Mouse (Mus musculus): ENCODE results near the gene Pla2g6.

Gene Pla2g6

GRCm38 (mm10) chr15:79348651-79349050, 20.5 kb upstream of the Pla2g6 start:
- DNase-seq, result no peak

DNA sequence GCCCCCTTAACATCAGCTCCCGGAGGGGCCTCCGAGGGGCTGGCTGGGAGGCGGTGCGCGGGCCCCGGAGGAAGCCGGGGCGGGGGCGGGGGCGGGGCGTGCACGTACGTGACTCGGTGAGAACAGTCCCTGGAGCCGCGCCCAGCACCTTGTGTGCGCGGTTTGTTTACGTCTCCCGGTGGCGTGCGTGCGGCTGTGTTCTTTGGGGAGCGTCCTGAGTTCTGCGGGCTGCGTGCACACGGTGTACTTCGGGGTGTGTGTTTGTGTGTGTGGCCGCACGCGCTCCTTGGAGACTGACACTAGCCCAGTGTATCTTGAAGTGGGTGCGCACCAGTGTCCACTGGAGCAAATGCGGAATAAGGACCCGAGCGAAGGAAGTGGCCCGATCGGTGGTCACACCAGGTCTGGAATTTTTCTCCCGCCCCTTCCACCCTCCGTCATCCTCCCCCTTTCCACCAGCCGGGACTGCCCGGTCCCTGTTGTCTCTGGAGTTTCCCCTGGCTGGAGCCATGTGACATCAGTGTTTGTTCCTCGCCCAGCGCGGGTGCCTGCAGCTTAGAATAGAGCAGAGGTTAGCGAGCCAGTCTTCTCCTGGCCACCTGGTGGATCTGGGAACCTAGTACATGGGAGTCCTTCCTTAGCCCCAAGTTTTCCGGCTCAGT, 19.8 kb upstream of the Pla2g6 start:
- peak; percentile 79 for DNase-seq

- peak; percentile 89 for DNase-seq
These were observed 19.1 kb upstream of the Pla2g6 start for GRCm38 (mm10) chr15:79347165-79347844.

DNA sequence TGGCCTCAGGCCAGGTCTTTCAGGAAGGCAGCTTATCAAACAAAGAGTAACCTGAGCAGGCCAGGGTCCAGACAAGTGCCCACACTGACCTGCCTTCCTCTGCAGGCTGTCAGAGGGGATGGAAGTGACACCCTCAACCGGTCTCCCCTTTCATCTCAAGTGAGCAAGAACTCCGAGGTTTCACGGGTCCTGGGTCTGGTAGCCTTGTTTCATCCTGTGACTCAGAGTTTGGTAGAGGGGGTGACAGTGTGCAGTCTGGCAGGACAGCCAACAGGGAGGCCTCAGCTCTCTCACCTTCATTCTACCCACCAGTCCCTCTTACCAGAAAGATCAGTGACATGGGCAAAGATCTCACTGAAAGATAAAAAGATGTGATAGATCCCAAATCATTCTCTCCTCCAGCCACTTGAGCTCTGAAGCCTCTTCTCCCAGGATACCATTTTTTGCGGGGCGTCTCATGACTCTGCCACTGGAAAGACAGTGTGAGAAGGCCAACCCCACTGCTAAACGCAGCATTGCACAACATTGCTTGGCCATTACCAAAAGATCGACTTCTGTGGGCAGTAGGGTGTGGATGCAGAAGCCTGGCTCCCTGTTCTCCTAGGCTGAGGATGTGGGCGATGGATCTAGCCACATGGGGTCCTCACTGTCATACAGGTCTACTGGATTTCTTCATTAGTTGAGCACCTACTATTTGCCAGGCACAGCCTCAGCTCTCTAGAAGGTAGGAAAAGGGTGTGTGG, 18.0 kb upstream of the Pla2g6 start, which contains the start of gene Maff:
Gene Maff (plus strand): TSS at position 571 of the 743 bp plus-strand sequence.
- peak; percentile 8 for DNase-seq

DNA sequence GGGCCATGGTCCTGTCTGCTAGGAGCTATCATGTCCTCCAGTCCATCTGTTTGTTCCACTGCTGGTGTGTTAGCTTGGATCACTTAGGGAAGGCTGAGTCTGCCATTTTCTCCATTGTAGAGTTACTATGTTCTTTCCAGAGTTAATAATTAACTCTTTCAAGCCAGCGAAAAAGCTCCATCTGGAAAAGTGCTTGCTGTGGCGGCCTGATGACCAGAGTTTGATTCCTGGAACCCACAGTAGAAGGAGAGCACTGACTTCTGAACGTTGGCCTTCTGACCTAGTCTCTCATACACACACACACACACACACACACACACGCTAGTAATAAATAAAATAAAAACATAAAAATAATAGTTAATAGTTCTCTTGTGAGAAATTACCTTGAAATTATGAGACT, 16.4 kb upstream of the Pla2g6 start:
- DNase-seq, result no peak

DNA sequence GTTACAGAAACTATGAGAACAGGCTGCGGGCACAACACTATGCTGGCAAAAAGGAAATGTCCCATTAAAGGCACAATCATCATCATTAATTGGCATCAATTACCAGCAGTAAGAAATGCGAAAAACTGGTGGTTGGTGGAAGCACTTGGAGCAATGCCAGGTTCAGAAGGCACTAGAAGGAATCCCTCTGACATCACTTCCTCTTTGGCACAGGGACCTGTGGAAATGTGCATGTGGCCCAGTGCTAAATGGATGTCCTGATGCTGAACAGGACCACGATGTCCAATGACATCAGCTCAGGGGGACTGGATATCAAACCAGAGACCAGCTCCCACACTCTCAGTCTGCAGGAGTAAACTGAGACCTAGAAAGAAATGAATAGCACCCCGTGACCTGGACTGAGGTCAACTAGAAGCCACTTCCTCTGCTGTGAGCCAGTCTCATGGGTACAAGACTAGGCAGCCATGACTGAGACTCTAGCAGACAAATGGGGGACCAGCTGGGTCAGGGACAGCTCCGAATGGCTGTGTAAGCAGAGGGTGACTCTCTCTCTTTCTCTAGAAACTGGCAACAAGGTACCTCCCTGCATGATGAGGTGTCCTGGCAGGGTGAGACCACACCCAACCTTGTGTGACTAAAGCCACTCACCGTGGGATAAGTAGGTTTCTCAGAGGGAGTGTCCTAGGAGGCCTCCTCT, 14.6 kb upstream of the Pla2g6 start:
- no peak for DNase-seq

DNA sequence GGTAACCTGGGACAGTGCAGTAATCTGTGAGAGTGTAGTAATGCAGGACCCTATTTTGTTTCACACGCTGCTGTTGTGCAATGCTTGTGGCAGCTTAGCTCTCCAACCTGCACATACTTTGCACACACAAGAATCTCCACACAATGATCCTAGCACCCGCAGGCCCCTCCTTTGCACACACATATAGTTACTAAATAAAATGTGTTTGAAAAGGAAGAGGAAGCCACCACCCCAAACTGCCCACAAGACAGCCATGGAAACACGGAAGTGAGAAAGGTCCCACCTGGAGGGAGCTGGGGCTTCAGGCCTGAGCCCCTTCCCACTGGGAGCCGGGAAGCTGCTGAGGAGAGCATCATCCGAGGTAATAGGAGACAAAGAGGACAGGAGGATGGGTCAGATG, 10.8 kb upstream of the Pla2g6 start:
- no peak for DNase-seq

GRCm38 (mm10) chr15:79335061-79335655, 7.0 kb upstream of the Pla2g6 start:
- DNase-seq, result no peak

- DNase-seq, result no peak
These were observed 5.2 kb upstream of the Pla2g6 start for GRCm38 (mm10) chr15:79333409-79333808.

GRCm38 (mm10) chr15:79330521-79330920, 2.3 kb upstream of the Pla2g6 start:
- no peak for DNase-seq

DNA sequence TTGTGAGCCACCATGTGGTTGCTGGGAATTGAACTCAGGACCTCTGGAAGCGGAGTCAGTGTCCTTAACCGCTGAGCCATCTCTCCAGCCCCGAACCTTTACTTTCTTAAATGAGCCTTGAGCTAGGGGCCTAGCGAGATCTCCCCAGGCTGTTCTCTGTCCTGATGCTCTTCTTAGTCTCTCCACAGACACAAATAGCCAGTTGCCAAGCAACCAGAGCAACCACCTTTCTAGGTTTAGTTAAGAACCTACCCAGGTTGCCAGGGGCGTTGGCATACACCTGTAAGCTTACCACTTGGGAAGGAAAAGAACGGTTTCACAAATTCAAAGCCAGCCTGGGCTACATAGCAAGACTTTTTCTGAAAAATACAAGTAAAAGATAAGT, 1.8 kb upstream of the Pla2g6 start:
- no peak for DNase-seq

DNA sequence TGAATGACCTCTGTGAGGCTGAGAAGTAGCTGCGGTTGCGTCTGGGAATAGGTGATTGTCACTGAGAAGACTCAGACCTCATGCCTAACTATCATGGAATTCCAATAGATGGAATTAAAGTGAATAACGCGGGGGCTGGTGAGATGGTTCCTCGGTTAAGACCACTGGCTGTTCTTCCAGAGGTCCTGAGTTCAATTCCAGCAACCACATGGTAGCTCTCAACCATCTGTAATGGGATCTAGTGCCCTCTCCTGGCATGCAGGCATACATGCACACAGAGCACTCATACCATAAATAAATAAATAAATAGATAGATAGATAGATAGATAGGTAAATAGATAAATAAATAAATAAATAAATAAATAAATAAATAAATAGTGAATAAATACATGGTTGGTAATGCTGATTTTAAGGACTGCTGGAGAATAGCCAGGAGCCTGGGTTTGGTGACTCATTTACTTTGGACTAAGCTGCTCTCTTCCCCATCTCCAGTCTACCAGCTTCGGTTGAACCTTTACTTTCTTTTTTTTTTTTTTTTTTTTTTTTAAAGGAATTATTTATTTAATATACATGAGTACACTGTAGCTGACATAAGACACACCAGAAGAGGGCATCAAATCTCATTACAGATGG, 1.3 kb upstream of the Pla2g6 start:
- no peak for DNase-seq

GRCm38 (mm10) chr15:79328939-79329275, 717 bp upstream of the Pla2g6 start:
- no peak for DNase-seq

DNA sequence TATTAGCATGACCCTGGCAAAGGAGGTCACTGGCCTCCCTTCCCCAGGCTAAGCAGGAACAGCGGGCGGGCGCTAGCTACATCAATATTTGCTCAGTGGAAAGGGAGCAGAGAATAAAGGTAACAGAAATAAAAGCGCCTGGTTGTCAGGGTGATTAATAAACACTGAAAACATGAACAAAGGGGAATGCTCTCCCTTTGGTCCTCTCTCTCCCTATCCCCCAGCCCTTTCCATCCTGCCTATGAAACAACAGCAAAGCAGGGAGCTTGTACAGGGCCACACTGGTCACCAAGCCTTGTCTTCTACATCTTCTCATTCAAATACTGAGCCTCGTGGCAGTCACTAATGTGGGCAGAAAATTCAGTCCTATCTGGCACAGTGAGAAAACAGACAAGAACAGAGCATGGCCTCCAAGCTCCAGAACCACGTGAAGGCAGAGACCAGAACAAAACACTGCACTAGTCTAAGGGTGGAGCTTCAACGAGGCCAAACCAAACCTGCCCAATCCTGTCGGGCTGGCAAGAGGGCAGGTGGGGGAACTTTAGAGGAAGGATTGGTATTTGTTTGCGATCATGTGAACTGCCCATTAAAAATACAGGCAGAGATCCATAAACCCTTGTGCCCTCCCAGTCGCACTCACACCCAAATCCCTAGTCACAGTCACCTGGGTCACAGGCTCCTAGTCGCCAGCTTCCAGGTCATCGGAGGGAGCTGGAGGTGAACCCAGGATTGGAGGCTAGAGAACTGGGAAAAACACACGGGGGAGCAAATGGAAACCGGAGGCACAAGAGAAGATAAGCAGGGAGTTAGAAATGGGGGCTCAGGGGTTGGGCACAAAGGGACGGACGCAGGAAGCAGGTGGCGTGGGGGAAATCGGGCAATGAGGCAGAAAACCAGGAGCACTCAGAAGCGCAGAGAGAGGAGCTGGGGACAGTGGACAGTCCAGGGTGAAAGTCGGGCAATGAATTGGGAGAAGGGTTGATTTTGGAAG, 924 bp downstream of the Pla2g6 start:
- peak; percentile 72 for DNase-seq

DNA sequence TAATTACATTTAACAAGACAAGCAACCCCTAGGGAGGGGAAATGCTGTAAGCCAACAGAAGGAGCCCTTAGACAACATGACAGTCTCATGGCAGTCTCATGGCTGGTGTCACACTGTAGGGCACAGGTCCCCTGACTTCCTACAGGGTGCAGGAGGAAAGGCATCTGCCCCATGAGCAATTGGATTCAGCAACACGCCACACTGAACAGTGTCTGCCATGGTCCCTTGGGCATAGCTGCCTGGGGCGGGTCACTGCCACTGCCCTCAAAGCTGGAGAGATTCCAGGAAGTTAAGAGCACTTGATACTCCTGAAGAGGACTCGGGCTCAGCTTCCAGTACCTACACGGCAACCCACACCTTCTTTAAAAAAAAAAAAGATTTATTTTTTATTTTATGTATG, 1.9 kb downstream of the Pla2g6 start:
- peak; percentile 34 for DNase-seq

DNA sequence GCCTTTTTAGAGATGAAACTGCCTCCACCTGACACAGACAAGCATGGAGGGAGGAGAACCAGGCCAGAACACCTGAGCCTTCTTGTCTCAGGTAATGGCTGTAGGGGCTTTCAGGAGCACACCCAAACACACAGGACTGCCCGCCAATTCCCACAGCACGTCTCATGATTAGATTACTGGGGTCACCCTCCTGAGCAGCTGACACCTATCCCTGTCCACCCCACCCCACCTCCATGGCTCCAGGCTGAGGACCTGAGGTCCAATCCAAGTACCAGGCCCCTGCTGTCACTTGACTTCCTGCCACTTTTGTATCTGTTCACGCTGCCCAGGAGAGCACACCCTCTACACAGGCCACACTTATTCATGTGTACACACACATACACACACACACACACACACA, 2.4 kb downstream of the Pla2g6 start:
- DNase-seq, result no peak

DNA sequence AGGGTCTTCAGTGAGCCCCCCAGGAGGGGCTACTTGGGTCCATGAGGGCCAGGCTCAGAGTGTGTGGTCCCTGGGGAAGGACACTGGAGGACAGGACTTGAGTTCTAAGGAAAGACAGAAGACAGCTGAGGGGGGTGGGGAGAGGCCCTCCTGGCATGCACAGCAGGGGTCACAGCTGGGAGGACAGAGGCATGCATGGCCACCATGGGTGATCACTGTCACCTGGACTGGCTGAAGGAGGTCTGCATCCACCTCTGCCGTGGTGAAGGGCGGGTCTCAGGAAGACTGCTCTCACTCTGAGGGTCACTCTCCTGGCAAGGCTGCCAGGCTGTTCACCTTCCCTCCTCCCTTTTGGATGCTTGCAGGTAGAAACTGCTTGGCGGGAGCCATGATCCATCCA, 3.8 kb downstream of the Pla2g6 start:
- no peak for DNase-seq

- DNase-seq, result no peak
These were observed 4.4 kb downstream of the Pla2g6 start for GRCm38 (mm10) chr15:79323791-79324155.

GRCm38 (mm10) chr15:79322991-79323790, 5.0 kb downstream of the Pla2g6 start:
- peak; percentile 79 for DNase-seq

- DNase-seq, result no peak
These were observed 5.8 kb downstream of the Pla2g6 start for GRCm38 (mm10) chr15:79322281-79322990.

Data from kidney, adult 18-20 months (tissue).